Mouse (Mus musculus): ENCODE results near the gene Gm10153. TPM values are rescaled to one million over a fixed set of nuclear protein-coding genes. Genes with fewer than 3 reads are reported as not detected.

The Gm10153 gene
- polyA plus RNA-seq, 1 experiment from 2014 or later: not detected

Other genes starting within 250 kb of the Gm10153 start
- 3.0 and 3.7 TPM in 2 replicates for gene Brsk2, start 240.6 kb downstream of the Gm10153 start, polyA plus RNA-seq (2016; fragmentation: Nextera tagmentation; extraction: Ambion mirVana)
- 67.4 and 68.0 TPM in 2 replicates for gene Mob2, start 129.3 kb downstream of the Gm10153 start, polyA plus RNA-seq (2016; fragmentation: Nextera tagmentation; extraction: Ambion mirVana)
- gene Dusp8, start 94.5 kb downstream of the Gm10153 start, polyA plus RNA-seq (2016; fragmentation: Nextera tagmentation; extraction: Ambion mirVana): 3.2 and 3.4 TPM in 2 replicates
- not detected in 2 replicates for gene Gm45618, start 69.7 kb downstream of the Gm10153 start, polyA plus RNA-seq (2016; fragmentation: Nextera tagmentation; extraction: Ambion mirVana)
- gene Gm39115, start 54.4 kb downstream of the Gm10153 start, polyA plus RNA-seq (2016; fragmentation: Nextera tagmentation; extraction: Ambion mirVana): not detected in 2 replicates
- not detected in 2 replicates for gene Gm45337, start 45.8 kb downstream of the Gm10153 start, polyA plus RNA-seq (2016; fragmentation: Nextera tagmentation; extraction: Ambion mirVana)
- not detected in 2 replicates for gene Gm29735, start 33.3 kb downstream of the Gm10153 start, polyA plus RNA-seq (2016; fragmentation: Nextera tagmentation; extraction: Ambion mirVana)
- gene Gm4553, start 24.6 kb downstream of the Gm10153 start, polyA plus RNA-seq (2016; fragmentation: Nextera tagmentation; extraction: Ambion mirVana): not detected in 2 replicates
- gene Krtap5-2, start 14.4 kb downstream of the Gm10153 start, polyA plus RNA-seq (2016; fragmentation: Nextera tagmentation; extraction: Ambion mirVana): not detected in 2 replicates
- gene Krtap5-3, start 11.0 kb upstream of the Gm10153 start, polyA plus RNA-seq (2016; fragmentation: Nextera tagmentation; extraction: Ambion mirVana): not detected in 2 replicates
- gene Gm7579, start 21.5 kb upstream of the Gm10153 start, polyA plus RNA-seq (2016; fragmentation: Nextera tagmentation; extraction: Ambion mirVana): not detected in 2 replicates
- gene Krtap5-5, start 39.6 kb upstream of the Gm10153 start, polyA plus RNA-seq (2016; fragmentation: Nextera tagmentation; extraction: Ambion mirVana): not detected in 2 replicates
- gene Gm40460, start 50.7 kb upstream of the Gm10153 start, polyA plus RNA-seq (2016; fragmentation: Nextera tagmentation; extraction: Ambion mirVana): not detected in 2 replicates
- gene Gm2431, start 68.0 kb upstream of the Gm10153 start, polyA plus RNA-seq (2016; fragmentation: Nextera tagmentation; extraction: Ambion mirVana): not detected in 2 replicates
- not detected in 2 replicates for gene Gm4559, start 84.0 kb upstream of the Gm10153 start, polyA plus RNA-seq (2016; fragmentation: Nextera tagmentation; extraction: Ambion mirVana)
- gene Krtap5-1, start 106.7 kb upstream of the Gm10153 start, polyA plus RNA-seq (2016; fragmentation: Nextera tagmentation; extraction: Ambion mirVana): not detected in 2 replicates
- gene Krtap5-4, start 113.2 kb upstream of the Gm10153 start, polyA plus RNA-seq (2016; fragmentation: Nextera tagmentation; extraction: Ambion mirVana): not detected in 2 replicates
- 2.2 and 3.0 TPM in 2 replicates for gene Ifitm10, start 183.4 kb upstream of the Gm10153 start, polyA plus RNA-seq (2016; fragmentation: Nextera tagmentation; extraction: Ambion mirVana)
- not detected in 2 replicates for gene Gm49369, start 192.3 kb upstream of the Gm10153 start, polyA plus RNA-seq (2016; fragmentation: Nextera tagmentation; extraction: Ambion mirVana)
- gene Ctsd, start 197.6 kb upstream of the Gm10153 start, polyA plus RNA-seq (2016; fragmentation: Nextera tagmentation; extraction: Ambion mirVana): 151 and 158 TPM in 2 replicates
- gene Syt8, start 244.5 kb upstream of the Gm10153 start, polyA plus RNA-seq (2016; fragmentation: Nextera tagmentation; extraction: Ambion mirVana): not detected in 2 replicates